In the genomic region with DNA sequence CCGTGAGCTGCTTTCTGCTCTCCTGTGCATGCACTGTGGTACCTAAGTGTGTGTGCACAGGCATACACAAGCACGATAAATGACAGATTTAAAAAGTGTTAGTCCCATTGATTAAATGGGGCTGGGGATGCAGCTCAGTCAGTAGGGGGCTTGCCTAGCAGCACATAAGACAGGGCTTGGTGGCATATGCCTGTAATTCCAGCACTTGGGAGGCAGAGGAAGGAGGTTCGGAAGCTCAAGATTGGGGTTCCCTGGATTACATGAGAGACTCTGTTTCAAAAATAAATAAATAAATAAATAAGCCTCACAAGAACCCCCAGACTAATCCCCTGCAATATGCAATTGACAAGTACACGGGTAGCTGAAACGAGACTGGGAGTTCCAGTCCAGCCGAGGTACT, we compare ENCODE assay signal across 9 mouse cellular contexts. TPM values are rescaled to one million over a fixed set of nuclear protein-coding genes. Genes with fewer than 3 reads are reported as not detected.
A peak's percentile ranks its signal among the peaks of the same experiment; 100 is the strongest.
DNase-seq lines count a peak whose midpoint lies in the region; ATAC-seq lines count a peak whose summit lies in the region.
"Had no signal": no experiment of that assay in that cellular context is flagged by ENCODE, and none has a peak within 500 bp of the region (broad histone marks: within the 10 kb centered on the region; RNA-seq: fewer than 3 reads in every experiment).

No protein-coding gene starts in this region.

- no peak for DNase-seq in liver, embryonic 11.5 days (ENCODE audit: low spot score)
- no peak for DNase-seq in liver
- DNase-seq in forebrain, embryonic 10.5 days (ENCODE audit: extremely low spot score, low spot score): no peak
- no peak for DNase-seq in limb, embryonic 11.5 days (ENCODE audit: low spot score)
- DNase-seq in right cerebral cortex, adult 2 months (ENCODE audit: low spot score in 2 of 2): no peak
- no peak for DNase-seq in kidney, postnatal 10 days
- DNase-seq in urinary bladder, adult 2 months (ENCODE audit: low spot score): no peak

- H3K27me3 ChIP-seq in liver, embryonic 11.5 days (replicated peaks; ENCODE audit: control insufficient read depth, insufficient read depth, low read length): no peaks in the 10 kb centered on the region
- H3K27me3 ChIP-seq in forebrain, embryonic 10.5 days (ENCODE audit: poor library complexity, severe bottlenecking): no peaks in the 10 kb centered on the region
- no peaks in the 10 kb centered on the region for H3K27me3 ChIP-seq in limb, embryonic 11.5 days (ENCODE audit: control insufficient read depth, insufficient read depth, low read length)
- no peaks in the 10 kb centered on the region for H3K27me3 ChIP-seq in neural tube, embryonic 13.5 days
- H3K27me3 ChIP-seq: Patski had no signal

- peak overlapping the region; percentile 95 for H3K9ac ChIP-seq in liver, embryonic 11.5 days (ENCODE audit: low read depth, low read length)
- H3K9ac ChIP-seq in limb, embryonic 11.5 days (ENCODE audit: low read length): peak overlapping the region; percentile 95; the same call in 1 of the 2 replicates
- 0 out of 2 replicates have a peak overlapping the region, but pooled peaks have one; percentile 2 for H3K9ac ChIP-seq in neural tube, embryonic 13.5 days

- peak overlapping the region; percentile 93 for H3K4me3 ChIP-seq in liver, embryonic 11.5 days (ENCODE audit: low read depth, low read length)
- peak overlapping the region; percentile 85 for H3K4me3 ChIP-seq in forebrain, embryonic 10.5 days
- H3K4me3 ChIP-seq in limb, embryonic 11.5 days (ENCODE audit: low read depth, low read length): peak overlapping the region; percentile 97; the same call in 1 of the 2 replicates
- H3K4me3 ChIP-seq in neural tube, embryonic 13.5 days: peak overlapping the region; percentile 82

- 50% methylated on average over 6 of the region's 6 CpGs for WGBS in liver, embryonic 11.5 days
- 54% methylated on average over 6 of the region's 6 CpGs for WGBS in forebrain, embryonic 10.5 days
- WGBS in limb, embryonic 11.5 days: 56% methylated on average over 6 of the region's 6 CpGs
- 51% methylated on average over 6 of the region's 6 CpGs for WGBS in neural tube, embryonic 13.5 days

- peaks cover 18% of the 10 kb centered on the region for H3K4me1 ChIP-seq in liver, embryonic 11.5 days (replicated peaks; ENCODE audit: control insufficient read depth, insufficient read depth, low read length)
- H3K4me1 ChIP-seq in forebrain, embryonic 10.5 days: peaks cover 47% of the 10 kb centered on the region
- H3K4me1 ChIP-seq in limb, embryonic 11.5 days (ENCODE audit: control insufficient read depth, insufficient read depth, low read length): peaks cover 8% of the 10 kb centered on the region
- H3K4me1 ChIP-seq in neural tube, embryonic 13.5 days (replicated peaks): peaks cover 21% of the 10 kb centered on the region

- no peaks in the 10 kb centered on the region for H3K9me3 ChIP-seq in liver, embryonic 11.5 days (ENCODE audit: control insufficient read depth, low read length)
- peaks cover under 1% of the 10 kb centered on the region; the same call in 1 of the 2 replicates for H3K9me3 ChIP-seq in forebrain, embryonic 10.5 days
- H3K9me3 ChIP-seq in limb, embryonic 11.5 days (ENCODE audit: control insufficient read depth, low read length): no peaks in the 10 kb centered on the region; the same call in 1 of the 2 replicates
- H3K9me3 ChIP-seq in neural tube, embryonic 13.5 days: no peaks in the 10 kb centered on the region

- ATAC-seq in liver, embryonic 11.5 days (replicated peaks; ENCODE audit: low FRiP score): no peak
- no peak for ATAC-seq in limb, embryonic 11.5 days (ENCODE audit: insufficient number of reproducible peaks, low FRiP score, low TSS enrichment, low read depth)
- no peak for ATAC-seq in neural tube, embryonic 13.5 days (ENCODE audit: low read depth)
- ATAC-seq: Patski had no signal

- no peak overlapping the region for H3K27ac ChIP-seq in liver, embryonic 11.5 days (ENCODE audit: low read depth, low read length)
- H3K27ac ChIP-seq in forebrain, embryonic 10.5 days: peak overlapping the region; percentile 96; the same call in 1 of the 2 replicates
- H3K27ac ChIP-seq in limb, embryonic 11.5 days (replicated peaks; ENCODE audit: low read depth, low read length): no peak overlapping the region
- no peak overlapping the region for H3K27ac ChIP-seq in neural tube, embryonic 13.5 days (replicated peaks)

- peak overlapping the region; percentile 82 for H3K4me2 ChIP-seq in liver, embryonic 11.5 days
- peak overlapping the region; percentile 76 for H3K4me2 ChIP-seq in limb, embryonic 11.5 days (ENCODE audit: low read depth, severe bottlenecking)
- peak overlapping the region; percentile 82 for H3K4me2 ChIP-seq in neural tube, embryonic 13.5 days

- H3K36me3 ChIP-seq in liver, embryonic 11.5 days (ENCODE audit: control insufficient read depth, insufficient read depth, low read length): no peaks in the 10 kb centered on the region
- H3K36me3 ChIP-seq in forebrain, embryonic 10.5 days (replicated peaks): peaks cover 11% of the 10 kb centered on the region
- no peaks in the 10 kb centered on the region; the same call in 1 of the 2 replicates for H3K36me3 ChIP-seq in limb, embryonic 11.5 days (ENCODE audit: control insufficient read depth, insufficient read depth, low read length)
- H3K36me3 ChIP-seq in neural tube, embryonic 13.5 days: no peaks in the 10 kb centered on the region

RNA-seq across cellular contexts. Expression of gene Arhgap19, which starts 1.4 kb away (rescaled TPM):
- polyA plus RNA-seq in liver, embryonic 11.5 days (2014; fragmentation: Nextera tagmentation; extraction: Ambion mirVana): 55.6 and 63.4 TPM in 2 replicates
- polyA plus RNA-seq in forebrain, embryonic 10.5 days (2016; fragmentation: Nextera tagmentation; extraction: Ambion mirVana): 49.7 and 50.9 TPM in 2 replicates
- 43.6 and 44.1 TPM in 2 replicates for polyA plus RNA-seq in limb, embryonic 11.5 days (2014; fragmentation: Nextera tagmentation; extraction: Ambion mirVana)
- polyA plus RNA-seq in neural tube, embryonic 13.5 days (2015; fragmentation: Nextera tagmentation; extraction: Ambion mirVana): 6.2 and 7.6 TPM in 2 replicates
- polyA plus RNA-seq in urinary bladder, adult 2 months (2012; rRNA removed): 4.3 and 4.6 TPM in 2 replicates

RNA-seq across cellular contexts. Expression of gene Frat1, which starts 29.3 kb away (rescaled TPM):
- 19.5 and 19.9 TPM in 2 replicates for polyA plus RNA-seq in liver, embryonic 11.5 days (2014; fragmentation: Nextera tagmentation; extraction: Ambion mirVana)
- polyA plus RNA-seq in forebrain, embryonic 10.5 days (2016; fragmentation: Nextera tagmentation; extraction: Ambion mirVana): 10.9 and 11.8 TPM in 2 replicates
- 3.9 and 5.2 TPM in 2 replicates for polyA plus RNA-seq in limb, embryonic 11.5 days (2014; fragmentation: Nextera tagmentation; extraction: Ambion mirVana)
- 22.0 and 24.8 TPM in 2 replicates for polyA plus RNA-seq in neural tube, embryonic 13.5 days (2015; fragmentation: Nextera tagmentation; extraction: Ambion mirVana)
- polyA plus RNA-seq in urinary bladder, adult 2 months (2012; rRNA removed): 0.95 and 1.5 TPM in 2 replicates

RNA-seq across cellular contexts. Expression of gene Frat2, which starts 47.5 kb away (rescaled TPM):
- 9.8 and 10.9 TPM in 2 replicates for polyA plus RNA-seq in liver, embryonic 11.5 days (2014; fragmentation: Nextera tagmentation; extraction: Ambion mirVana)
- 5.4 and 5.5 TPM in 2 replicates for polyA plus RNA-seq in forebrain, embryonic 10.5 days (2016; fragmentation: Nextera tagmentation; extraction: Ambion mirVana)
- 2.4 and 2.7 TPM in 2 replicates for polyA plus RNA-seq in limb, embryonic 11.5 days (2014; fragmentation: Nextera tagmentation; extraction: Ambion mirVana)
- 10.2 and 11.7 TPM in 2 replicates for polyA plus RNA-seq in neural tube, embryonic 13.5 days (2015; fragmentation: Nextera tagmentation; extraction: Ambion mirVana)
- 1.8 and 2.3 TPM in 2 replicates for polyA plus RNA-seq in urinary bladder, adult 2 months (2012; rRNA removed)

RNA-seq across cellular contexts. Expression of gene Slit1, which starts 57.0 kb away (rescaled TPM):
- 0.16 and 0.26 TPM in 2 replicates for polyA plus RNA-seq in liver, embryonic 11.5 days (2014; fragmentation: Nextera tagmentation; extraction: Ambion mirVana)
- polyA plus RNA-seq in forebrain, embryonic 10.5 days (2016; fragmentation: Nextera tagmentation; extraction: Ambion mirVana): 0.73 and 1.4 TPM in 2 replicates
- 1.0 and 1.1 TPM in 2 replicates for polyA plus RNA-seq in limb, embryonic 11.5 days (2014; fragmentation: Nextera tagmentation; extraction: Ambion mirVana)
- 34.2 and 35.8 TPM in 2 replicates for polyA plus RNA-seq in neural tube, embryonic 13.5 days (2015; fragmentation: Nextera tagmentation; extraction: Ambion mirVana)
- 0.15 TPM in 2 replicates for polyA plus RNA-seq in urinary bladder, adult 2 months (2012; rRNA removed)

Comparison
In these comparisons a context has a peak if more than half of its experiments do, and no peak if none do; other contexts are left out.
1. H3K9ac ChIP-seq: peak in every context shown above with its lines; median percentile 95 in liver, embryonic 11.5 days; 95 in limb, embryonic 11.5 days; 2 in neural tube, embryonic 13.5 days.